Mouse (Mus musculus) ES-E14 (cell line): ENCODE data around the gene 4933414I15Rik. TPM values are rescaled to one million over a fixed set of nuclear protein-coding genes. Genes with fewer than 3 reads are reported as not detected.

ENCODE experiments used
- DNase-seq: peaks from one replicate; pipeline ENCODE4 v3.0.0-alpha.2; 2013; ENCODE audit warnings: low read depth, low spot score
- H3K27ac ChIP-seq: 2 replicates; pipeline ENCODE4 v1.5.1; 2012; ENCODE audit warnings: low read depth, mild to moderate bottlenecking, low read length, moderate library complexity, mixed read lengths; ENCODE audit not compliant: poor library complexity, insufficient read depth, severe bottlenecking
- H3K36me3 ChIP-seq: 2 replicates; pipeline ENCODE4 v1.6.1; 2012; ENCODE audit warnings: mild to moderate bottlenecking, low read length, moderate library complexity, mixed read lengths; ENCODE audit not compliant: control insufficient read depth, poor library complexity, insufficient read depth, severe bottlenecking
- H3K4me1 ChIP-seq, 2 experiments: fragments of 150-350 bp in 1 of 2; sonication (generic) in 1 of 2; 2 replicates each; pipeline ENCODE4 v1.6.1; 2012; ENCODE audit warnings: low read length in 2 of 2, mild to moderate bottlenecking in 1 of 2, mixed read lengths in 1 of 2; ENCODE audit not compliant: control insufficient read depth in 2 of 2, insufficient read depth in 2 of 2, poor library complexity in 1 of 2
- H3K4me3 ChIP-seq, 2 experiments: fragments of 150-350 bp in 1 of 2; sonication (generic) in 1 of 2; 2 replicates each; pipeline ENCODE4 v1.5.1; 2012; ENCODE audit warnings: low read length in 2 of 2, low read depth in 1 of 2, mild to moderate bottlenecking in 1 of 2, mixed read lengths in 1 of 2; ENCODE audit not compliant: insufficient read depth in 1 of 2, poor library complexity in 1 of 2, severe bottlenecking in 1 of 2
- H3K9ac ChIP-seq: 2 replicates; pipeline ENCODE4 v1.6.1; 2012; ENCODE audit warnings: low read depth, mild to moderate bottlenecking, low read length, mixed read lengths; ENCODE audit not compliant: poor library complexity, insufficient read depth, severe bottlenecking
- H3K9me3 ChIP-seq: fragments of 150-350 bp; sonication (generic); 2 replicates; pipeline ENCODE4 v1.6.1; 2012; ENCODE audit warnings: low read depth, mild to moderate bottlenecking, low read length; ENCODE audit not compliant: control insufficient read depth, insufficient read depth
- CHD2 ChIP-seq: IDR thresholded peaks from 2 replicates; pipeline ENCODE4 v1.6.1; 2014; ENCODE audit warnings: mild to moderate bottlenecking, low read depth, low read length, inconsistent platforms
- HCFC1 ChIP-seq: IDR thresholded peaks from 2 replicates; pipeline ENCODE4 v1.6.1; 2012; ENCODE audit warnings: low read length, inconsistent platforms, borderline replicate concordance; ENCODE audit not compliant: insufficient read depth
- MAFK ChIP-seq: IDR thresholded peaks from 2 replicates; pipeline ENCODE4 v1.6.1; 2014; ENCODE audit warnings: mild to moderate bottlenecking, low read depth, low read length, inconsistent platforms; ENCODE audit not compliant: insufficient read depth
- ZC3H11A ChIP-seq: IDR thresholded peaks from 2 replicates; pipeline ENCODE4 v1.6.1; 2012; ENCODE audit warnings: low read depth, mild to moderate bottlenecking, inconsistent platforms, low read length, borderline replicate concordance
- ZNF384 ChIP-seq: IDR thresholded peaks from 2 replicates; pipeline ENCODE4 v1.6.1; 2012; ENCODE audit warnings: low read depth, low read length, inconsistent platforms
- in situ Hi-C, 2 experiments: fragments of 600-800 bp; cut with MboI; formaldehyde crosslinking; loops; one replicate each; pipeline ENCODE4 v1.15.1; 2025; ENCODE audit warnings: low sequenced_read_pairs in 2 of 2, inconsistent platforms in 1 of 2; ENCODE audit not compliant: unreplicated experiment in 2 of 2
- total RNA-seq: library from RNA; depleted of rRNA; stranded (reverse); fragments of 300-350 nt; gene quantifications from 2 replicates; pipeline ENCODE4 v1.2.3, GENCODE M21; 2012

4933414I15Rik gene
- total RNA-seq, 1 experiment = not detected

GRCm38 (mm10) chr11:50953665-50954064 lies 10.1 kb upstream of the 4933414I15Rik start, which contains the start of gene Prop1:
Gene Prop1 (minus strand): TSS chr11:50953765.
- no peaks in the 10 kb centered on the region for H3K4me1 ChIP-seq
- in situ Hi-C loops = no loop called here
- no peak within 1 kb of the TSS for H3K9ac ChIP-seq
- no peak within 1 kb of the TSS for H3K4me3 ChIP-seq
- no peaks in the 10 kb centered on the region for H3K9me3 ChIP-seq
- H3K36me3 ChIP-seq = no peaks in the 10 kb centered on the region
- no peak for DNase-seq
- TF ChIP-seq HCFC1 (no peak), ZC3H11A (no peak), MAFK (no peak)
- no peak within 1 kb of the TSS for H3K27ac ChIP-seq

GRCm38 (mm10) chr11:50952290-50952689 lies 8.7 kb upstream of the 4933414I15Rik start:
- Histone ChIP-seq H3K9me3 (no peaks in the 10 kb centered on the region), H3K36me3 (no peaks in the 10 kb centered on the region), H3K27ac (no peak overlapping the region), H3K4me3 (no peak overlapping the region), H3K9ac (no peak overlapping the region), H3K4me1 (no peaks in the 10 kb centered on the region)
- DNase-seq = no peak
- in situ Hi-C loops = no loop called here
- TF ChIP-seq ZC3H11A (no peak), MAFK (no peak)

DNA sequence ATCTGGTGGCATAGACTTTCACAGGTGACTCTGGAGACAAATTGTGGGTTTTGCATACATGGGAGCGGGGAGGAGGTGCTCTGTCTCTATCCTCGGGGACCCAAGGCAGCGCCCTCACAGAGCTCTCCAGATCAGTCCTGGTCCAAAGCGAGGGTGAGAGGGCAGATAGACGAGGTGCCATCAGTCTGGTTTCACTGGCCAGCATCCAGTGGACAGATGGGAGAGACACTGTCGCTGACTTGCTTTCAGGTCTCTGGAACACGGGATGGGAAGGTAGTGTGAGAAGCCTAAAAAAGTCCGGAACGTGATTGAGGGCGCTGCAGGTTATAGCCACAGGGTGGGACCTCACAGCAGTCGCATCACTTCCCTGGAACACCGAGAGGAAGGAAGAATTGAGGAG lies 1.2 kb downstream of the 4933414I15Rik start:
- H3K9ac ChIP-seq = 0 out of 2 replicates have a peak overlapping the region, but pooled peaks have one; percentile 3
- no peaks in the 10 kb centered on the region for H3K4me1 ChIP-seq
- in situ Hi-C loops = loop anchor here in 1 of 2 experiments (5.0 kb wide), 1 partner anchor 110 kb away; no protein-coding TSS in a partner anchor
- no peaks in the 10 kb centered on the region for H3K9me3 ChIP-seq
- no peaks in the 10 kb centered on the region for H3K36me3 ChIP-seq
- no peak overlapping the region for H3K27ac ChIP-seq
- TF ChIP-seq ZC3H11A = no peak
- TF ChIP-seq MAFK = no peak
- TF ChIP-seq CHD2 = no peak
- no peak for TF ChIP-seq ZNF384
- TF ChIP-seq HCFC1 = no peak
- DNase-seq = no peak
- H3K4me3 ChIP-seq = no peak overlapping the region

DNA sequence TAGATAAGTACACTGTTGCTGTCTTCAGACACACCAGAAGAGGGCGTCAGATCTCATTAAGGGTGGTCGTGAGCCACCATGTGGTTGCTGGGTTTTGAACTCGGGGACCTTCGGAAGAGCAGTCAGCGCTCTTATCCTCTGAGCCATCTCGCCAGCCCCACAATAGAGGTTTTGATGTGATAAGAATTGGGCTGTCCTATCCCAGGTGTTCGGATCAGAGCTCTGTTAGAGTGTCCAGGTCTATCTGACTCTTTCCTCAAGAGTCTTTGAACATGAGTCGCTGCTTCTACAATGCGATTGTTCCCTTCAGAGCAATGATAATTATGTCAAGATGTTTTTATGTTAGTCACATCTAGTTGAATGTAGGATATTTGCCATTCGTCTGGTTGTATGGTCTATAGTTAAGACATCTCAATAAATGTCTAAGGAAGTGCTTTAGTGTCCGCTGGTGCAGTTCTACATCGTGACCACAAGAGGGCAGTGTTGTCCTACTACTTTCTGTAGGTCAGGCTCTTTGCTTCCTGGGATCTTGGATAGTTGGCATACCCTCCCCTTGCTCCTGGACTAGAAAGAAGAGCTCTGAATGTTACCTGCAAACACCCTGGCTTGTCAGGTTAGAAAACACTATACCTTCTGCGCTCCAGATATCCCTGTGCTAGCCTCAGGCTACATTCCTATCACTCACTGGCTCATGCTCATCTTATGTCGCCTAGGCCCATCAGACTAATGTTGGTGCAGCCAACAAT lies 3.8 kb downstream of the 4933414I15Rik start:
- Histone ChIP-seq H3K4me3 (no peak overlapping the region), H3K36me3 (no peaks in the 10 kb centered on the region), H3K4me1 (no peaks in the 10 kb centered on the region), H3K9me3 (no peaks in the 10 kb centered on the region), H3K27ac (no peak overlapping the region), H3K9ac (no peak overlapping the region)
- TF ChIP-seq CHD2 (no peak), ZC3H11A (peak; percentile 93)
- in situ Hi-C loops = loop anchor here in 1 of 2 experiments (5.0 kb wide), 1 partner anchor 113 kb away; no protein-coding TSS in a partner anchor
- DNase-seq = peak; percentile 60

DNA sequence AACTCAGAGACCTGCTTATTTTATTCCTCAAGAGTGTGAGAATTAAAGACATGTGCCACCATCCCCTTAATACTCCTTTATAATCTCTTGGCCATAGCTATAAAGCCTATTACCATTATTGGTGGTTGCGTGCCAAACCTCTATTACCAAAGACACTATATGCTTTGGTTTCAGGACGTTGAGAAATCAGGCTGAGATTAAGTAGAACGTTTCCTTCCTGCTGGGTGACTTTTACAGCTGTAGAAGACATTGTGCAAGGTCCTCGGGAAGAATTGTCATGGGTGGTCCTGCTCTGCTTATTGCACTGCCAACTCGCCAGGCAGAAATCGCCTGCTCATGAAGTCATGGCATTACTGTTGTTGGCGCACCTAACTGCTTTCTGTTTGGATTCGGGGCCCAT lies 5.1 kb downstream of the 4933414I15Rik start:
- H3K36me3 ChIP-seq = no peaks in the 10 kb centered on the region
- in situ Hi-C loops = no loop called here
- H3K4me1 ChIP-seq = no peaks in the 10 kb centered on the region

More for the DNA sequence above, 5.1 kb downstream of the 4933414I15Rik start:
- TF ChIP-seq MAFK (no peak), ZC3H11A (no peak), CHD2 (no peak), HCFC1 (no peak), ZNF384 (no peak)
- Histone ChIP-seq H3K4me3 (no peak overlapping the region), H3K9me3 (no peaks in the 10 kb centered on the region), H3K27ac (no peak overlapping the region), H3K9ac (no peak overlapping the region)
- DNase-seq = no peak
